Mouse (Mus musculus) lung, embryonic 14.5 days (tissue): ENCODE results near the gene Slc22a1. TPM values are rescaled to one million over a fixed set of nuclear protein-coding genes. Genes with fewer than 3 reads are reported as not detected.

Experiments
- ATAC-seq: fragments of 200-750 bp; cut with Nextera tagmentation; 2 replicates; pipeline ENCODE4 v1.8.0; 2017; ENCODE audit warnings: mild to moderate bottlenecking, moderate TSS enrichment, moderate library complexity; ENCODE audit not compliant: insufficient read depth
- DNase-seq: peaks from one replicate; pipeline ENCODE4 v3.0.0-alpha.2; 2015
- H3K27ac ChIP-seq: fragments of 300-500 bp; sonication (generic); 2 replicates; pipeline ENCODE4 v1.5.1; 2014; ENCODE audit warnings: low read depth, mild to moderate bottlenecking, moderate library complexity
- H3K27me3 ChIP-seq: fragments of 300-500 bp; sonication (generic); 2 replicates; pipeline ENCODE4 v1.6.1; 2014; ENCODE audit warnings: low read length, control low read depth; ENCODE audit not compliant: insufficient read depth
- H3K36me3 ChIP-seq: fragments of 300-500 bp; sonication (generic); 2 replicates; pipeline ENCODE4 v1.6.1; 2014; ENCODE audit warnings: control low read depth; ENCODE audit not compliant: insufficient read depth
- H3K4me1 ChIP-seq: fragments of 300-500 bp; sonication (generic); 2 replicates; pipeline ENCODE4 v1.6.1; 2014; ENCODE audit warnings: antibody characterized with exemption, control low read depth; ENCODE audit not compliant: insufficient read depth
- H3K4me2 ChIP-seq: fragments of 300-500 bp; sonication (generic); 2 replicates; pipeline ENCODE4 v1.6.1; 2014; ENCODE audit warnings: mild to moderate bottlenecking
- H3K4me3 ChIP-seq: fragments of 300-500 bp; sonication (generic); 2 replicates; pipeline ENCODE4 v1.5.1; 2014; ENCODE audit warnings: low read depth, low read length
- H3K9ac ChIP-seq: fragments of 300-500 bp; sonication (generic); 2 replicates; pipeline ENCODE4 v1.6.1; 2014
- H3K9me3 ChIP-seq: fragments of 300-500 bp; sonication (generic); 2 replicates; pipeline ENCODE4 v1.6.1; 2016; ENCODE audit warnings: low read depth, low read length, control low read depth
- CTCF ChIP-seq: IDR thresholded peaks from 2 replicates; pipeline ENCODE4 v1.5.1; 2016; ENCODE audit warnings: antibody characterized with exemption, low read depth
- WGBS: fragments of 180-500 bp; shearing (Covaris S2); extraction: QIAGEN DNeasy Blood & Tissue Kit; methylation state at CpG from one replicate; pipeline ENCODE4 v1.1.7; 2014; 5-methylcytosine and 5-hydroxymethylcytosine counted together
- polyA plus RNA-seq: library from polyadenylated mRNA; unstranded; fragments of >200 nt; fragmentation: Nextera tagmentation; extraction: Ambion mirVana; gene quantifications from 2 replicates; pipeline ENCODE4 v1.2.1, GENCODE M21; 2014

The Slc22a1 gene
- polyA plus RNA-seq, 1 experiment from 2014 or later, result 1.2 TPM

GRCm38 (mm10) chr17:12708398-12708797, 32.8 kb upstream of the Slc22a1 start:
- TF ChIP-seq CTCF, result no peak
- Histone ChIP-seq H3K4me3 (no peak overlapping the region), H3K9me3 (no peaks in the 10 kb centered on the region), H3K4me2 (no peak overlapping the region), H3K9ac (no peak overlapping the region), H3K4me1 (0 out of 2 replicates have a peak, but pooled peaks cover 2% of the 10 kb centered on the region), H3K27me3 (no peaks in the 10 kb centered on the region), H3K27ac (no peak overlapping the region), H3K36me3 (peaks cover 84% of the 10 kb centered on the region)
- no peak for ATAC-seq
- WGBS, result 73% methylated on average over 3 of the region's 3 CpGs
- no peak for DNase-seq

GRCm38 (mm10) chr17:12706590-12707049, 31.0 kb upstream of the Slc22a1 start:
- Histone ChIP-seq H3K9ac (no peak overlapping the region), H3K27me3 (no peaks in the 10 kb centered on the region), H3K27ac (peak overlapping the region; percentile 58), H3K4me1 (0 out of 2 replicates have a peak, but pooled peaks cover 2% of the 10 kb centered on the region), H3K4me3 (no peak overlapping the region), H3K36me3 (peaks cover 85% of the 10 kb centered on the region), H3K4me2 (no peak overlapping the region), H3K9me3 (no peaks in the 10 kb centered on the region)
- no peak for TF ChIP-seq CTCF
- DNase-seq (peak; percentile 86), ATAC-seq (peak; percentile 88)
- 46% methylated on average over 10 of the region's 10 CpGs for WGBS

GRCm38 (mm10) chr17:12702901-12703300, 27.3 kb upstream of the Slc22a1 start:
- Histone ChIP-seq H3K4me3 (no peak overlapping the region), H3K27ac (no peak overlapping the region), H3K4me1 (0 out of 2 replicates have a peak, but pooled peaks cover 2% of the 10 kb centered on the region), H3K9ac (no peak overlapping the region), H3K4me2 (no peak overlapping the region), H3K27me3 (no peaks in the 10 kb centered on the region), H3K36me3 (peaks cover 87% of the 10 kb centered on the region), H3K9me3 (no peaks in the 10 kb centered on the region)
- TF ChIP-seq CTCF, result no peak
- DNase-seq, result no peak
- WGBS, result 61% methylated on average over 5 of the region's 5 CpGs
- no peak for ATAC-seq

- H3K27ac ChIP-seq, result no peak overlapping the region
- DNase-seq (no peak), ATAC-seq (no peak)
- peaks cover 97% of the 10 kb centered on the region for H3K36me3 ChIP-seq
- no peak overlapping the region for H3K4me3 ChIP-seq
- H3K9me3 ChIP-seq, result no peaks in the 10 kb centered on the region
- no peak overlapping the region for H3K9ac ChIP-seq
- H3K4me2 ChIP-seq, result no peak overlapping the region
- no peaks in the 10 kb centered on the region for H3K4me1 ChIP-seq
- WGBS, result 89% methylated on average over 6 of the region's 6 CpGs
- TF ChIP-seq CTCF, result no peak
- H3K27me3 ChIP-seq, result no peaks in the 10 kb centered on the region
Measured at GRCm38 (mm10) chr17:12700373-12700772, 24.7 kb upstream of the Slc22a1 start.

- Histone ChIP-seq H3K27ac (no peak overlapping the region), H3K4me2 (no peak overlapping the region), H3K36me3 (peaks cover 94% of the 10 kb centered on the region), H3K9me3 (no peaks in the 10 kb centered on the region), H3K27me3 (no peaks in the 10 kb centered on the region), H3K4me3 (no peak overlapping the region), H3K9ac (no peak overlapping the region), H3K4me1 (no peaks in the 10 kb centered on the region)
- DNase-seq (no peak), ATAC-seq (no peak)
- no peak for TF ChIP-seq CTCF
- WGBS, result 70% methylated on average over 7 of the region's 7 CpGs
Measured at GRCm38 (mm10) chr17:12691899-12692298, 16.3 kb upstream of the Slc22a1 start.

- no peak overlapping the region for H3K4me3 ChIP-seq
- DNase-seq (peak; percentile 80), ATAC-seq (no peak)
- H3K4me1 ChIP-seq, result no peaks in the 10 kb centered on the region
- H3K9me3 ChIP-seq, result no peaks in the 10 kb centered on the region
- peak overlapping the region; percentile 3; the same call in 1 of the 2 replicates for H3K27ac ChIP-seq
- TF ChIP-seq CTCF, result peak; percentile 74
- H3K9ac ChIP-seq, result no peak overlapping the region
- 54% methylated on average over 3 of the region's 3 CpGs for WGBS
- peaks cover 96% of the 10 kb centered on the region for H3K36me3 ChIP-seq
- no peak overlapping the region for H3K4me2 ChIP-seq
- no peaks in the 10 kb centered on the region for H3K27me3 ChIP-seq
Measured at GRCm38 (mm10) chr17:12689537-12689936, 13.9 kb upstream of the Slc22a1 start.

GRCm38 (mm10) chr17:12688427-12689110, 12.9 kb upstream of the Slc22a1 start:
- 56% methylated on average over 20 of the region's 20 CpGs for WGBS
- Histone ChIP-seq H3K36me3 (peaks cover 96% of the 10 kb centered on the region), H3K4me1 (no peaks in the 10 kb centered on the region), H3K27ac (peak overlapping the region; percentile 3; the same call in 1 of the 2 replicates), H3K9me3 (no peaks in the 10 kb centered on the region), H3K9ac (no peak overlapping the region), H3K4me3 (no peak overlapping the region), H3K4me2 (no peak overlapping the region), H3K27me3 (no peaks in the 10 kb centered on the region)
- TF ChIP-seq CTCF, result no peak
- DNase-seq (peak; percentile 83), ATAC-seq (peak; percentile 67)
